Mouse (Mus musculus) liver, adult 2 months (tissue): Measurements from ENCODE around the gene Tns4. TPM values are rescaled to one million over a fixed set of nuclear protein-coding genes. Genes with fewer than 3 reads are reported as not detected.

ENCODE experiments used
- DNase-seq: peaks from one replicate; pipeline ENCODE4 v3.0.0-alpha.2; 2011; ENCODE audit warnings: low read depth, low spot score; ENCODE audit errors: extremely low read depth
- H3K27ac ChIP-seq: fragments of 200-500 bp; replicated peaks from 2 replicates; pipeline ENCODE4 v1.5.1; 2012; ENCODE audit warnings: low read depth, mild to moderate bottlenecking, control low read depth, inconsistent platforms, low read length; ENCODE audit not compliant: insufficient read depth
- H3K27me3 ChIP-seq: fragments of 200-500 bp; 2 replicates; pipeline ENCODE4 v1.6.1; 2012; ENCODE audit warnings: mild to moderate bottlenecking, moderate library complexity, low read length, inconsistent platforms; ENCODE audit not compliant: control insufficient read depth, insufficient read depth
- H3K36me3 ChIP-seq: fragments of 200-500 bp; 2 replicates; pipeline ENCODE4 v1.6.1; 2012; ENCODE audit warnings: low read length, inconsistent platforms; ENCODE audit not compliant: control insufficient read depth, insufficient read depth
- H3K4me1 ChIP-seq: fragments of 200-500 bp; 2 replicates; pipeline ENCODE4 v1.6.1; 2011; ENCODE audit warnings: low read length; ENCODE audit not compliant: control insufficient read depth, insufficient read depth
- H3K4me3 ChIP-seq: fragments of 200-500 bp; 2 replicates; pipeline ENCODE4 v1.5.1; 2011; ENCODE audit warnings: low read depth, mild to moderate bottlenecking, control low read depth, low read length, moderate library complexity; ENCODE audit not compliant: insufficient read depth
- H3K79me2 ChIP-seq: fragments of 200-500 bp; 2 replicates; pipeline ENCODE4 v1.6.1; 2012; ENCODE audit warnings: inconsistent platforms, mild to moderate bottlenecking, low read length, moderate library complexity; ENCODE audit not compliant: control insufficient read depth, insufficient read depth
- H3K9ac ChIP-seq: fragments of 200-500 bp; 2 replicates; pipeline ENCODE4 v1.6.1; 2012; ENCODE audit warnings: low read depth, mild to moderate bottlenecking, control low read depth, inconsistent platforms, low read length
- CTCF ChIP-seq: fragments of 200-500 bp; IDR thresholded peaks from 2 replicates; pipeline ENCODE4 v1.5.1; 2011; ENCODE audit warnings: low read depth, low read length, control low read depth
- POLR2A ChIP-seq: fragments of 200-500 bp; IDR thresholded peaks from 2 replicates; pipeline ENCODE4 v1.6.1; 2011; ENCODE audit warnings: low read length, control low read depth; ENCODE audit not compliant: insufficient read depth; ENCODE audit errors: extremely low read depth
- WGBS: fragments of 180-500 bp; shearing (Covaris S2); methylation state at CpG from one replicate; pipeline ENCODE4 v1.1.7; 2018; 5-methylcytosine and 5-hydroxymethylcytosine counted together
- polyA plus RNA-seq: library from polyadenylated mRNA; depleted of rRNA; stranded (reverse); fragments of >200 nt; gene quantifications from 2 replicates; pipeline ENCODE4 v1.2.3, GENCODE M21; 2012
- total RNA-seq: library from RNA; depleted of rRNA; stranded (reverse); fragments of >200 nt; gene quantifications from 2 replicates; pipeline ENCODE4 v1.2.3, GENCODE M21; 2014

Tns4 gene
- total and polyA plus RNA-seq, 2 experiments = 0.46 to 1.2 TPM

- no peaks in the 10 kb centered on the region for H3K4me1 ChIP-seq
- no peaks in the 10 kb centered on the region for H3K79me2 ChIP-seq
- no peak overlapping the region for H3K27ac ChIP-seq
- no peaks in the 10 kb centered on the region for H3K36me3 ChIP-seq
- DNase-seq = no peak
- H3K9ac ChIP-seq = no peak overlapping the region
- H3K27me3 ChIP-seq = no peaks in the 10 kb centered on the region
- 78% methylated on average over 5 of the region's 5 CpGs for WGBS
- no peak overlapping the region for H3K4me3 ChIP-seq
- TF ChIP-seq POLR2A (no peak), CTCF (no peak)
Measured at GRCm38 (mm10) chr11:99133285-99133897, 44.3 kb upstream of the Tns4 start.

GRCm38 (mm10) chr11:99132091-99132730 lies 43.1 kb upstream of the Tns4 start:
- Histone ChIP-seq H3K27ac (no peak overlapping the region), H3K27me3 (no peaks in the 10 kb centered on the region), H3K4me3 (no peak overlapping the region), H3K79me2 (no peaks in the 10 kb centered on the region), H3K36me3 (no peaks in the 10 kb centered on the region), H3K9ac (no peak overlapping the region), H3K4me1 (no peaks in the 10 kb centered on the region)
- no peak for DNase-seq
- 31% methylated on average over 11 of the region's 11 CpGs for WGBS
- no peak for TF ChIP-seq CTCF
- TF ChIP-seq POLR2A = no peak

GRCm38 (mm10) chr11:99131463-99131840 lies 42.3 kb upstream of the Tns4 start:
- H3K9ac ChIP-seq = no peak overlapping the region
- no peak overlapping the region for H3K27ac ChIP-seq
- no peaks in the 10 kb centered on the region for H3K4me1 ChIP-seq
- H3K4me3 ChIP-seq = no peak overlapping the region
- TF ChIP-seq POLR2A = no peak
- TF ChIP-seq CTCF = no peak
- H3K27me3 ChIP-seq = no peaks in the 10 kb centered on the region
- 67% methylated on average over 12 of the region's 12 CpGs for WGBS
- no peaks in the 10 kb centered on the region for H3K79me2 ChIP-seq
- DNase-seq = no peak
- H3K36me3 ChIP-seq = no peaks in the 10 kb centered on the region

- no peaks in the 10 kb centered on the region for H3K4me1 ChIP-seq
- H3K27me3 ChIP-seq = no peaks in the 10 kb centered on the region
- no peaks in the 10 kb centered on the region for H3K36me3 ChIP-seq
- no peak overlapping the region for H3K4me3 ChIP-seq
- no peak for DNase-seq
- 76% methylated on average over 5 of the region's 5 CpGs for WGBS
- H3K9ac ChIP-seq = no peak overlapping the region
- H3K79me2 ChIP-seq = no peaks in the 10 kb centered on the region
- TF ChIP-seq CTCF (no peak), POLR2A (no peak)
- no peak overlapping the region for H3K27ac ChIP-seq
Measured at GRCm38 (mm10) chr11:99130736-99131462, 41.8 kb upstream of the Tns4 start.

GRCm38 (mm10) chr11:99129287-99129686 lies 40.2 kb upstream of the Tns4 start:
- WGBS = 83% methylated on average over 2 of the region's 2 CpGs
- H3K27ac ChIP-seq = no peak overlapping the region
- no peak overlapping the region for H3K9ac ChIP-seq
- no peaks in the 10 kb centered on the region for H3K27me3 ChIP-seq
- H3K4me3 ChIP-seq = no peak overlapping the region
- TF ChIP-seq POLR2A (no peak), CTCF (no peak)
- DNase-seq = no peak
- no peaks in the 10 kb centered on the region for H3K79me2 ChIP-seq
- no peaks in the 10 kb centered on the region for H3K36me3 ChIP-seq
- H3K4me1 ChIP-seq = no peaks in the 10 kb centered on the region
